Mouse (Mus musculus) midbrain, embryonic 14.5 days (tissue): ENCODE data around the gene Eef2kmt. TPM values are rescaled to one million over a fixed set of nuclear protein-coding genes. Genes with fewer than 3 reads are reported as not detected.

Source experiments
- ATAC-seq: fragments of 200-750 bp; cut with Nextera tagmentation; 2 replicates; pipeline ENCODE4 v1.8.0; 2017; ENCODE audit warnings: moderate number of reproducible peaks, moderate library complexity; ENCODE audit not compliant: low FRiP score, low TSS enrichment
- DNase-seq: peaks from one replicate; pipeline ENCODE4 v3.0.0-alpha.2; 2015
- H3K27ac ChIP-seq: fragments of 300-500 bp; sonication (generic); replicated peaks from 2 replicates; pipeline ENCODE4 v1.5.1; 2014; ENCODE audit warnings: mild to moderate bottlenecking, low read depth, low read length, moderate library complexity
- H3K27me3 ChIP-seq: fragments of 300-500 bp; sonication (generic); 2 replicates; pipeline ENCODE4 v1.6.1; 2014; ENCODE audit warnings: low read length, control low read depth, mixed read lengths; ENCODE audit not compliant: control insufficient read depth, insufficient read depth
- H3K36me3 ChIP-seq: fragments of 300-500 bp; sonication (generic); 2 replicates; pipeline ENCODE4 v1.6.1; 2014; ENCODE audit warnings: low read length, control low read depth; ENCODE audit not compliant: control insufficient read depth, insufficient read depth
- H3K4me1 ChIP-seq: fragments of 300-500 bp; sonication (generic); 2 replicates; pipeline ENCODE4 v1.6.1; 2014; ENCODE audit warnings: mild to moderate bottlenecking, antibody characterized with exemption, low read length, control low read depth; ENCODE audit not compliant: control insufficient read depth, insufficient read depth
- H3K4me2 ChIP-seq: fragments of 300-500 bp; sonication (generic); 2 replicates; pipeline ENCODE4 v1.6.1; 2014; ENCODE audit warnings: mild to moderate bottlenecking, low read length, moderate library complexity
- H3K4me3 ChIP-seq: fragments of 300-500 bp; sonication (generic); replicated peaks from 2 replicates; pipeline ENCODE4 v1.5.1; 2014; ENCODE audit warnings: low read depth, low read length
- H3K9ac ChIP-seq: fragments of 300-500 bp; sonication (generic); replicated peaks from 2 replicates; pipeline ENCODE4 v1.6.1; 2014; ENCODE audit warnings: mild to moderate bottlenecking, low read length, moderate library complexity
- H3K9me3 ChIP-seq: fragments of 300-500 bp; sonication (generic); 2 replicates; pipeline ENCODE4 v1.6.1; 2016; ENCODE audit warnings: low read length, control low read depth, mixed read lengths; ENCODE audit not compliant: control insufficient read depth
- WGBS: fragments of 180-500 bp; shearing (Covaris S2); extraction: QIAGEN DNeasy Blood & Tissue Kit; methylation state at CpG from one replicate; pipeline ENCODE4 v1.1.7; 2014; 5-methylcytosine and 5-hydroxymethylcytosine counted together
- microRNA-seq: library from miRNA; unstranded; fragments of <30 nt; microRNA quantifications from one replicate; pipeline ENCODE4, GENCODE M21; 2016
- polyA plus RNA-seq: library from polyadenylated mRNA; unstranded; fragments of >200 nt; fragmentation: Nextera tagmentation; extraction: Ambion mirVana; gene quantifications from 2 replicates; pipeline ENCODE4 v1.2.1, GENCODE M21; 2014

Gene Eef2kmt
- polyA plus RNA-seq, 1 experiment from 2014 or later = 8.3 TPM

DNA sequence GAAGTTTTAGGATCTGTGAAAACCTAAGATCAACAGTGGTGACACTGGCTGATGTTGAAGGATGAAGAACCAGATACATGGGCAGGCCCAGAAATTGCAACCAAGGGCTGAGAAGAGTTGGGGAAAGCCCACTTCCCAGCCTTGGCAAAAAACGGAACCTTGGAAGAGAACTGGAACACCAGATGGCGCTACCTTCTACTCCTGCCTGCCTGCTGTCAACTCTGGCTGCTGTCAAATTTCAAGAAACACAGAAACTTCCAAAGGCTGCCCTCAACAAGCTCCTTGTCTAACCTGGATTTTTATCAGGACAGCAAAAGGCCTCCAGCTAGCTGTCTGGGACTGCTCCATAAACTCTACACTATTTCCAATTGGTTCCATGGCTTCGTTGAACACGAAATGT is 53.1 kb downstream of the Eef2kmt start:
- no peak overlapping the region for H3K27ac ChIP-seq
- H3K9ac ChIP-seq = no peak overlapping the region
- H3K27me3 ChIP-seq = no peaks in the 10 kb centered on the region
- peaks cover 9% of the 10 kb centered on the region for H3K4me1 ChIP-seq
- DNase-seq (peak; percentile 73), ATAC-seq (no peak)
- H3K4me3 ChIP-seq = peak overlapping the region; percentile 80
- H3K9me3 ChIP-seq = no peaks in the 10 kb centered on the region
- peak overlapping the region; percentile 91 for H3K4me2 ChIP-seq
- H3K36me3 ChIP-seq = peaks cover 16% of the 10 kb centered on the region; the same call in 1 of the 2 replicates
- 16% methylated on average over 4 of the region's 4 CpGs for WGBS

- Histone ChIP-seq H3K36me3 (peaks cover 14% of the 10 kb centered on the region; the same call in 1 of the 2 replicates), H3K4me2 (no peak overlapping the region), H3K27ac (no peak overlapping the region), H3K27me3 (no peaks in the 10 kb centered on the region), H3K9me3 (no peaks in the 10 kb centered on the region), H3K4me1 (no peaks in the 10 kb centered on the region), H3K4me3 (no peak overlapping the region), H3K9ac (no peak overlapping the region)
- ATAC-seq = no peak
- WGBS = 28% methylated on average over 6 of the region's 6 CpGs
- peak; percentile 72 for DNase-seq
Observed at GRCm38 (mm10) chr16:5195080-5195479, 60.7 kb downstream of the Eef2kmt start.

Small RNA genes within 50 kb of the gene (microRNA-seq; reads per million reads assigned to microRNA genes)
- gene Gm23689 (not detected), gene Gm26095 (not detected), gene Mir6364 (not detected)

Other genes starting within 250 kb of the Eef2kmt start
- not detected in 2 replicates for gene Smim22, start 248.7 kb downstream of the Eef2kmt start, polyA plus RNA-seq
- gene Rogdi, start 242.4 kb downstream of the Eef2kmt start, polyA plus RNA-seq = 132 and 161 TPM in 2 replicates
- gene Glyr1, start 206.1 kb downstream of the Eef2kmt start, polyA plus RNA-seq = 123 and 147 TPM in 2 replicates
- 15.7 and 19.8 TPM in 2 replicates for gene Ubn1, start 205.9 kb downstream of the Eef2kmt start, polyA plus RNA-seq
- gene Ppl, start 123.6 kb downstream of the Eef2kmt start, polyA plus RNA-seq = 0.04 and 0.20 TPM in 2 replicates
- gene Sec14l5, start 108.9 kb downstream of the Eef2kmt start, polyA plus RNA-seq = 0.54 and 1.0 TPM in 2 replicates
- gene Nagpa, start 52.0 kb downstream of the Eef2kmt start, polyA plus RNA-seq = 8.7 and 9.3 TPM in 2 replicates
- 15.0 and 15.6 TPM in 2 replicates for gene AU021092, start 33.7 kb downstream of the Eef2kmt start, polyA plus RNA-seq
- 38.8 and 40.4 TPM in 2 replicates for gene Alg1, start 22.4 kb downstream of the Eef2kmt start, polyA plus RNA-seq